ENCODE assay signal across 28 mouse cellular contexts in genomic region chr15:44313294-44313693, GRCm38 (mm10).
DNase-seq lines count a peak whose midpoint lies in the region; ATAC-seq and TF ChIP-seq lines count a peak whose summit lies in the region.
"Had no signal": no experiment of that assay in that cellular context is flagged by ENCODE, and none has a peak within 500 bp of the region (broad histone marks: within the 10 kb centered on the region; RNA-seq: fewer than 3 reads in every experiment).

No protein-coding gene starts in this region.

- no peak overlapping the region for H3K4me3 ChIP-seq in hindbrain, embryonic 13.5 days
- no peak overlapping the region for H3K4me3 ChIP-seq in hindbrain, embryonic 10.5 days
- H3K4me3 ChIP-seq in forebrain, embryonic 13.5 days = no peak overlapping the region
- no peak overlapping the region for H3K4me3 ChIP-seq in midbrain, embryonic 13.5 days (replicated peaks)
- H3K4me3 ChIP-seq: gastrocnemius, adult 2 months; limb, embryonic 12.5 days; liver, embryonic 15.5 days; myocyte; stomach, embryonic 15.5 days had no signal

- H3K36me3 ChIP-seq in hindbrain, embryonic 13.5 days = no peaks in the 10 kb centered on the region
- H3K36me3 ChIP-seq in hindbrain, embryonic 10.5 days = no peaks in the 10 kb centered on the region
- no peaks in the 10 kb centered on the region for H3K36me3 ChIP-seq in forebrain, embryonic 13.5 days (ENCODE audit: poor library complexity, severe bottlenecking)
- no peaks in the 10 kb centered on the region for H3K36me3 ChIP-seq in midbrain, embryonic 13.5 days
- H3K36me3 ChIP-seq: limb, embryonic 12.5 days; liver, embryonic 15.5 days; stomach, embryonic 15.5 days had no signal

- WGBS in hindbrain, embryonic 13.5 days = 57% methylated on average over 2 of the region's 2 CpGs
- 81% methylated on average over 2 of the region's 2 CpGs for WGBS in hindbrain, embryonic 10.5 days
- 51% methylated on average over 2 of the region's 2 CpGs for WGBS in forebrain, embryonic 13.5 days
- WGBS in midbrain, embryonic 13.5 days = 58% methylated on average over 2 of the region's 2 CpGs

- intact Hi-C loops in heart, postnatal 25 days (cut with DNase I) = no loop called here

- no peaks in the 10 kb centered on the region for H3K27me3 ChIP-seq in hindbrain, embryonic 13.5 days
- H3K27me3 ChIP-seq in hindbrain, embryonic 10.5 days (ENCODE audit: insufficient read depth, poor library complexity, severe bottlenecking) = no peaks in the 10 kb centered on the region
- no peaks in the 10 kb centered on the region for H3K27me3 ChIP-seq in forebrain, embryonic 13.5 days
- H3K27me3 ChIP-seq in midbrain, embryonic 13.5 days = no peaks in the 10 kb centered on the region
- H3K27me3 ChIP-seq: limb, embryonic 12.5 days; liver, embryonic 15.5 days; stomach, embryonic 15.5 days had no signal

- H3K4me2 ChIP-seq in hindbrain, embryonic 13.5 days = no peak overlapping the region
- no peak overlapping the region for H3K4me2 ChIP-seq in forebrain, embryonic 13.5 days
- H3K4me2 ChIP-seq in midbrain, embryonic 13.5 days (replicated peaks) = no peak overlapping the region
- H3K4me2 ChIP-seq: heart, embryonic 11.5 days; limb, embryonic 12.5 days; liver, embryonic 15.5 days; lung, embryonic 14.5 days; stomach, embryonic 15.5 days had no signal

- 0 out of 2 replicates have a peak, but pooled peaks have one; percentile 54 for ATAC-seq in hindbrain, embryonic 13.5 days (ENCODE audit: low FRiP score)
- peak; percentile 71; the same call in 1 of the 2 replicates for ATAC-seq in forebrain, embryonic 13.5 days
- peak; percentile 79 for ATAC-seq in midbrain, embryonic 13.5 days
- ATAC-seq in activated CD4-positive, CD25-positive, alpha-beta regulatory T cell, adult 4 months = no peak
- ATAC-seq: inflammation-experienced regulatory T-cells, adult 6 months had no signal

- no peaks in the 10 kb centered on the region for H3K9me3 ChIP-seq in hindbrain, embryonic 13.5 days
- H3K9me3 ChIP-seq in hindbrain, embryonic 10.5 days = no peaks in the 10 kb centered on the region
- H3K9me3 ChIP-seq in forebrain, embryonic 13.5 days (replicated peaks) = no peaks in the 10 kb centered on the region
- H3K9me3 ChIP-seq in midbrain, embryonic 13.5 days = no peaks in the 10 kb centered on the region
- H3K9me3 ChIP-seq: limb, embryonic 12.5 days; liver, embryonic 15.5 days; stomach, embryonic 15.5 days had no signal

- no peaks in the 10 kb centered on the region for H3K4me1 ChIP-seq in hindbrain, embryonic 13.5 days (replicated peaks)
- no peaks in the 10 kb centered on the region for H3K4me1 ChIP-seq in hindbrain, embryonic 10.5 days (replicated peaks)
- 0 out of 2 replicates have a peak, but pooled peaks cover 3% of the 10 kb centered on the region for H3K4me1 ChIP-seq in forebrain, embryonic 13.5 days
- no peaks in the 10 kb centered on the region for H3K4me1 ChIP-seq in midbrain, embryonic 13.5 days (replicated peaks)
- H3K4me1 ChIP-seq: limb, embryonic 12.5 days; liver, embryonic 15.5 days; stomach, embryonic 15.5 days had no signal

- no peak for TF ChIP-seq POLR2A in brain, embryonic 14.5 days (IDR thresholded peaks at IDR 0.05; ENCODE audit: borderline replicate concordance, extremely low read depth, insufficient read depth, insufficient read length, poor library complexity, severe bottlenecking)

- no peak for TF ChIP-seq CTCF in brain, embryonic 14.5 days (IDR thresholded peaks at IDR 0.05; ENCODE audit: borderline replicate concordance, extremely low read depth, insufficient read depth, insufficient read length)

- no peak overlapping the region for H3K27ac ChIP-seq in hindbrain, embryonic 13.5 days
- no peak overlapping the region for H3K27ac ChIP-seq in hindbrain, embryonic 10.5 days
- H3K27ac ChIP-seq in forebrain, embryonic 13.5 days = no peak overlapping the region
- H3K27ac ChIP-seq in midbrain, embryonic 13.5 days = no peak overlapping the region
- H3K27ac ChIP-seq: gastrocnemius, adult 2 months; limb, embryonic 12.5 days; liver, embryonic 15.5 days; stomach, embryonic 15.5 days had no signal

- H3K9ac ChIP-seq in hindbrain, embryonic 13.5 days = no peak overlapping the region
- H3K9ac ChIP-seq in forebrain, embryonic 13.5 days = no peak overlapping the region
- no peak overlapping the region for H3K9ac ChIP-seq in midbrain, embryonic 13.5 days (replicated peaks)
- H3K9ac ChIP-seq: limb, embryonic 12.5 days; liver, embryonic 15.5 days; lung, embryonic 14.5 days; stomach, embryonic 15.5 days had no signal

- DNase-seq in hindbrain, embryonic 10.5 days (ENCODE audit: low spot score) = no peak
- peak; percentile 60 for DNase-seq in brain, embryonic 14.5 days (ENCODE audit: low read depth)
- no peak for DNase-seq in heart, postnatal 25 days (ENCODE audit: low spot score)
- no peak for DNase-seq in right cerebral cortex, postnatal 36 days (ENCODE audit: low spot score in 2 of 2)
- DNase-seq: adrenal gland, adult 2 months; adrenal gland, postnatal 36 days; B cell, adult 2 months; cerebellum, adult 2 months; cerebellum, postnatal 25 days; gastrocnemius, adult 2 months; gastrocnemius, postnatal 36 days; heart, adult 18-20 months; heart, postnatal 4 days; kidney, adult 11 months; kidney, postnatal 25 days; lung, embryonic 14.5 days; lung, postnatal 14 days; thymus, postnatal 14 days had no signal
